Mouse (Mus musculus) ES-E14 (cell line): ENCODE data around the gene Car10. TPM values are rescaled to one million over a fixed set of nuclear protein-coding genes. Genes with fewer than 3 reads are reported as not detected.

Experiments
- DNase-seq: peaks from one replicate; pipeline ENCODE4 v3.0.0-alpha.2; 2013; ENCODE audit warnings: low read depth, low spot score
- H3K27ac ChIP-seq: 2 replicates; pipeline ENCODE4 v1.5.1; 2012; ENCODE audit warnings: low read depth, mild to moderate bottlenecking, low read length, moderate library complexity, mixed read lengths; ENCODE audit not compliant: poor library complexity, insufficient read depth, severe bottlenecking
- H3K36me3 ChIP-seq: 2 replicates; pipeline ENCODE4 v1.6.1; 2012; ENCODE audit warnings: mild to moderate bottlenecking, low read length, moderate library complexity, mixed read lengths; ENCODE audit not compliant: control insufficient read depth, poor library complexity, insufficient read depth, severe bottlenecking
- H3K4me1 ChIP-seq, 2 experiments: fragments of 150-350 bp in 1 of 2; sonication (generic) in 1 of 2; 2 replicates each; pipeline ENCODE4 v1.6.1; 2012; ENCODE audit warnings: low read length in 2 of 2, mild to moderate bottlenecking in 1 of 2, mixed read lengths in 1 of 2; ENCODE audit not compliant: control insufficient read depth in 2 of 2, insufficient read depth in 2 of 2, poor library complexity in 1 of 2
- H3K4me3 ChIP-seq, 2 experiments: fragments of 150-350 bp in 1 of 2; sonication (generic) in 1 of 2; 2 replicates each; pipeline ENCODE4 v1.5.1; 2012; ENCODE audit warnings: low read length in 2 of 2, low read depth in 1 of 2, mild to moderate bottlenecking in 1 of 2, mixed read lengths in 1 of 2; ENCODE audit not compliant: insufficient read depth in 1 of 2, poor library complexity in 1 of 2, severe bottlenecking in 1 of 2
- H3K9ac ChIP-seq: 2 replicates; pipeline ENCODE4 v1.6.1; 2012; ENCODE audit warnings: low read depth, mild to moderate bottlenecking, low read length, mixed read lengths; ENCODE audit not compliant: poor library complexity, insufficient read depth, severe bottlenecking
- H3K9me3 ChIP-seq: fragments of 150-350 bp; sonication (generic); 2 replicates; pipeline ENCODE4 v1.6.1; 2012; ENCODE audit warnings: low read depth, mild to moderate bottlenecking, low read length; ENCODE audit not compliant: control insufficient read depth, insufficient read depth
- CHD2 ChIP-seq: IDR thresholded peaks from 2 replicates; pipeline ENCODE4 v1.6.1; 2014; ENCODE audit warnings: mild to moderate bottlenecking, low read depth, low read length, inconsistent platforms
- HCFC1 ChIP-seq: IDR thresholded peaks from 2 replicates; pipeline ENCODE4 v1.6.1; 2012; ENCODE audit warnings: low read length, inconsistent platforms, borderline replicate concordance; ENCODE audit not compliant: insufficient read depth
- MAFK ChIP-seq: IDR thresholded peaks from 2 replicates; pipeline ENCODE4 v1.6.1; 2014; ENCODE audit warnings: mild to moderate bottlenecking, low read depth, low read length, inconsistent platforms; ENCODE audit not compliant: insufficient read depth
- ZC3H11A ChIP-seq: IDR thresholded peaks from 2 replicates; pipeline ENCODE4 v1.6.1; 2012; ENCODE audit warnings: low read depth, mild to moderate bottlenecking, inconsistent platforms, low read length, borderline replicate concordance
- ZNF384 ChIP-seq: IDR thresholded peaks from 2 replicates; pipeline ENCODE4 v1.6.1; 2012; ENCODE audit warnings: low read depth, low read length, inconsistent platforms
- in situ Hi-C, 2 experiments: fragments of 600-800 bp; cut with MboI; formaldehyde crosslinking; loops; one replicate each; pipeline ENCODE4 v1.15.1; 2025; ENCODE audit warnings: low sequenced_read_pairs in 2 of 2, inconsistent platforms in 1 of 2; ENCODE audit not compliant: unreplicated experiment in 2 of 2
- total RNA-seq: library from RNA; depleted of rRNA; stranded (reverse); fragments of 300-350 nt; gene quantifications from 2 replicates; pipeline ENCODE4 v1.2.3, GENCODE M21; 2012

Car10 gene
- total RNA-seq, 1 experiment: not detected

DNA sequence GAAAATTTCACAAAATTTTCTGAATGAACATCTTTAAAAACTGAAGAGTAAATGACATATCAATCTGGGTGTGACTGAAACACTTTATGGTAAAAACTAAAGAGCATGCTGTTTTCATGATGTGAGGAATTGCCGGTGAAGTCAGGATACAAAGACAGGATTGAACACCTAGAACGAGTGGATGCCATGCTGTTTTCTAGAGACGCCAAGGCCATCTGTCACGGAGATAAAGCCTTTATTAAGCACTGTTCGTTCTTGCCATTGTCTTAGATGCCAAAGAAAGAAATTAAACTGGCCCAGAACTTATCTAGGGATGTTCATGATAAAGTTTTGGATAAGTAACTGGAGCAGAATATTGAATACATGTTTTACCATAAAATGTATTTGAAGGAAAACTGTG lies 153.9 kb downstream of the Car10 start:
- no peaks in the 10 kb centered on the region for H3K36me3 ChIP-seq
- H3K9ac ChIP-seq: no peak overlapping the region
- TF ChIP-seq ZC3H11A (no peak), MAFK (no peak), HCFC1 (no peak), CHD2 (no peak), ZNF384 (no peak)
- no peaks in the 10 kb centered on the region for H3K4me1 ChIP-seq
- H3K9me3 ChIP-seq: no peaks in the 10 kb centered on the region
- no peak overlapping the region for H3K27ac ChIP-seq
- in situ Hi-C loops: no loop called here
- H3K4me3 ChIP-seq: no peak overlapping the region
- DNase-seq: no peak

DNA sequence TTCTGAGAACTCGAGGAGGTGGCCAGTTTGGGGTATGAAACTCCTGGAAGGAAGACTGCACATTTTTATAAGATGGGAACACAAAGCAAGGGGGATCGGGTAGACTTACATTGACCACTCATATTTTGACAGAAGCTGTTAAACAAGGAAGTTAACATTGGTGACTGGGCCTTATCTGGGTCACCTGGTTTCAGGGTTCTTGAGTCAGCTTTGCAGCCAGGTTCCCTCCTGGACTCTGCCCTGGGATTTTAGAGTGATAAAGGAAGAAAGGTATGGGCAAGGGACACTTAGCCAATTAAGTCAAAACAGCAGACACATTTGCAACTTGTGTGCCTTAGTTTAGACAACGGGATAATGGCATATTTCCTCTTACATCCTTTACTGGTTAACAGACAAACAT lies 166.2 kb downstream of the Car10 start:
- Histone ChIP-seq H3K36me3 (no peaks in the 10 kb centered on the region), H3K27ac (no peak overlapping the region), H3K4me3 (no peak overlapping the region), H3K9me3 (no peaks in the 10 kb centered on the region), H3K9ac (no peak overlapping the region), H3K4me1 (no peaks in the 10 kb centered on the region)
- TF ChIP-seq CHD2 (no peak), ZNF384 (no peak), MAFK (no peak), HCFC1 (no peak), ZC3H11A (no peak)
- DNase-seq: no peak
- in situ Hi-C loops: no loop called here

DNA sequence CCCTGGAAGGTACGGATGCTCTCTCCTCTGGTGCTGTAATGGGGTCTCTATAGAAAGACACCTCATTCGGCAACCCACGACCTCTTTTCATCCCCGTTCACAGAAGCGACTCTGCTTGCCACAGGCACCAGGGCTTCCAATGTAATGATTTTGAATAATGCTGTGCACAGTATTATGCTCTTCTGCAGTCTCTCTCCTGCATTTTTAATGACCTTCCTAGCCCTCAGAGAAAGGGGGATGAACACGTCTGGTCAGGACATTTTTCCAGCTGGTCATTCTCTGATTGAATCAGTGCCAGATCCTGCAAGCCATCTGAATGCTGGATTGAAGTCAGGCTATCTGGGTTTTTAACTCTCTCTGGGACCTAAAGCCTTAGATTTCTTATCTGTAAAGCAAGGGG lies 174.2 kb downstream of the Car10 start:
- Histone ChIP-seq H3K27ac (no peak overlapping the region), H3K4me3 (no peak overlapping the region), H3K36me3 (no peaks in the 10 kb centered on the region), H3K4me1 (no peaks in the 10 kb centered on the region), H3K9ac (no peak overlapping the region), H3K9me3 (no peaks in the 10 kb centered on the region)
- TF ChIP-seq ZNF384 (no peak), ZC3H11A (no peak), HCFC1 (no peak), MAFK (no peak), CHD2 (no peak)
- in situ Hi-C loops: no loop called here
- no peak for DNase-seq

DNA sequence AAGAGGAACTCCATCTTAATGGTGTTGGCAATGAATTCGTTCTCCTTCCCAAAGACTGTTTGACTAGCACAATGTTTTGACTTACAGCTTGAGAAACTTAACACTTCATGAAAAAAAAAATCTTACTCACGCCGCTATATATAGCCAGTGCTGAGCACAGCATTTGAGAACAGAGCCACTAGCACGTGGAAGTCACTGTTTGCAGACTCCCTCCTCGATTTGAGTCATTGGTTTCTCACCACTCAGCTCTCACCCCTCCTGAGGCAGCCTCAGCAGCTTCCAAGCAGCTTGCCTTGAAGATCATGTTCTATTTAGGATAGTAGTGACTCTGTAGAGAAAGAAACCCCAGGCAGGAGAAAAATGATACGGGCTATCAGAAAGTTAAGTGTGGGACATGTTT lies 176.1 kb downstream of the Car10 start:
- no peak overlapping the region for H3K9ac ChIP-seq
- no peaks in the 10 kb centered on the region for H3K9me3 ChIP-seq
- no peaks in the 10 kb centered on the region for H3K4me1 ChIP-seq
- no peak for TF ChIP-seq ZNF384
- no peak for TF ChIP-seq HCFC1
- no peak for TF ChIP-seq ZC3H11A
- no peak for TF ChIP-seq CHD2
- no peak for TF ChIP-seq MAFK
- H3K27ac ChIP-seq: no peak overlapping the region
- DNase-seq: no peak
- in situ Hi-C loops: no loop called here
- no peak overlapping the region for H3K4me3 ChIP-seq
- no peaks in the 10 kb centered on the region for H3K36me3 ChIP-seq

DNA sequence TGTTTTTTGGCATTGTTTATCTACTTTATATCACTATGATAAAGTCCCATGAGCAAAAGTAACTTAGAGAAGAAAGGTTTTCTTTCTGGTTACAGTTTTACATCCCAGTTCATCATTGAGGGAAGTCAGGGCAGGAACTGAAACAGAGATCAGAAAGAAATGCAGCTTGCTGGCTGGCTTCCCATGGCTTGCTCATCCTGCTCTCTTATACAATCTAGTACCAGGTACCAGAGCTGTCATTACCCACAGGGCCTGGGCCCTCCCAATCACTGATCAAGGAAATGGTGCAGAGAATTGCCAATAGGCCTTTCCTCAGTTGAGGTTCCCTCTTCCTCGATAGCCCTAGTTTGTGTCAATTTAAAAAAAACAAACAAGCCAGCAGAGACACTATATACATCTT lies 195.8 kb downstream of the Car10 start:
- Histone ChIP-seq H3K9me3 (no peaks in the 10 kb centered on the region), H3K27ac (no peak overlapping the region), H3K4me1 (no peaks in the 10 kb centered on the region), H3K36me3 (no peaks in the 10 kb centered on the region), H3K9ac (no peak overlapping the region), H3K4me3 (no peak overlapping the region)
- TF ChIP-seq ZC3H11A: no peak
- TF ChIP-seq MAFK: no peak
- no peak for TF ChIP-seq ZNF384
- TF ChIP-seq HCFC1: no peak
- no peak for TF ChIP-seq CHD2
- in situ Hi-C loops: no loop called here
- DNase-seq: no peak
